Mouse (Mus musculus): Measurements from ENCODE around the gene Mrps21. TPM values are rescaled to one million over a fixed set of nuclear protein-coding genes. Genes with fewer than 3 reads are reported as not detected.
"Not testable (repeated sequence)": the region's sequence is repeated elsewhere in the genome, so short reads cannot be mapped to it uniquely, and the experiment has no call there.

Gene Mrps21
- polyA plus RNA-seq (2012; rRNA removed) = 172 and 274 TPM in 2 replicates

- DNase-seq = peak; percentile 95
- no peak for TF ChIP-seq CTCF (conservative IDR thresholded peaks at IDR 0.05; ENCODE audit: insufficient read depth, insufficient read length, low read depth, low read length)
- TF ChIP-seq POLR2A (IDR thresholded peaks at IDR 0.05; ENCODE audit: low read depth, low read length) = peak; percentile 86
Measured at GRCm38 (mm10) chr3:95871392-95871867, at the start of gene Mrps21. Mrps21 (minus strand) TSS chr3:95871519.

GRCm38 (mm10) chr3:95920532-95920931, 49.2 kb upstream of the Mrps21 start:
- H3K27ac ChIP-seq (ENCODE audit: insufficient read depth, low read depth, low read length); H3K27me3 ChIP-seq (replicated peaks; ENCODE audit: control insufficient read depth, insufficient read depth, low read length); H3K4me1 ChIP-seq (ENCODE audit: control insufficient read depth, insufficient read depth, low read length); DNase-seq; H3K4me3 ChIP-seq (ENCODE audit: insufficient read depth, low read depth, low read length); H3K36me3 ChIP-seq (ENCODE audit: control insufficient read depth, insufficient read depth, low read length): not testable (repeated sequence)
- 70% methylated on average over 2 of the region's 2 CpGs for WGBS

More at GRCm38 (mm10) chr3:95871392-95871867, at the start of gene Mrps21:
- H3K4me3 ChIP-seq (ENCODE audit: insufficient read depth, low read depth, low read length) = peak within 1 kb of the TSS; percentile 71
- H3K27me3 ChIP-seq (replicated peaks; ENCODE audit: control insufficient read depth, insufficient read depth, low read length) = no peaks in the 10 kb centered on the region
- H3K4me1 ChIP-seq (ENCODE audit: control insufficient read depth, insufficient read depth, low read length) = peaks cover 12% of the 10 kb centered on the region; the same call in 1 of the 2 replicates
- WGBS = under 1% methylated on average over 33 of the region's 33 CpGs
- no peaks in the 10 kb centered on the region; the same call in 1 of the 2 replicates for H3K36me3 ChIP-seq (ENCODE audit: control insufficient read depth, insufficient read depth, low read length)
- H3K27ac ChIP-seq (ENCODE audit: insufficient read depth, low read depth, low read length) = peak within 1 kb of the TSS; percentile 92

- Histone ChIP-seq H3K27ac (ENCODE audit: insufficient read depth, low read depth, low read length) (no peak overlapping the region), H3K4me1 (ENCODE audit: control insufficient read depth, insufficient read depth, low read length) (no peaks in the 10 kb centered on the region), H3K27me3 (replicated peaks; ENCODE audit: control insufficient read depth, insufficient read depth, low read length) (no peaks in the 10 kb centered on the region), H3K4me3 (ENCODE audit: insufficient read depth, low read depth, low read length) (no peak overlapping the region), H3K36me3 (ENCODE audit: control insufficient read depth, insufficient read depth, low read length) (no peaks in the 10 kb centered on the region)
- no peak for DNase-seq
- TF ChIP-seq CTCF (conservative IDR thresholded peaks at IDR 0.05; ENCODE audit: insufficient read depth, insufficient read length, low read depth, low read length) = no peak
- TF ChIP-seq POLR2A (IDR thresholded peaks at IDR 0.05; ENCODE audit: low read depth, low read length) = no peak
- WGBS = 74% methylated on average over 7 of the region's 7 CpGs
Measured at GRCm38 (mm10) chr3:95916760-95917159, 45.4 kb upstream of the Mrps21 start.

- no peaks in the 10 kb centered on the region for H3K36me3 ChIP-seq (ENCODE audit: control insufficient read depth, insufficient read depth, low read length)
- TF ChIP-seq CTCF (conservative IDR thresholded peaks at IDR 0.05; ENCODE audit: insufficient read depth, insufficient read length, low read depth, low read length) (no peak), POLR2A (IDR thresholded peaks at IDR 0.05; ENCODE audit: low read depth, low read length) (no peak)
- 93% methylated on average over 4 of the region's 4 CpGs for WGBS
Measured at GRCm38 (mm10) chr3:95914706-95915105, 43.4 kb upstream of the Mrps21 start.

DNA sequence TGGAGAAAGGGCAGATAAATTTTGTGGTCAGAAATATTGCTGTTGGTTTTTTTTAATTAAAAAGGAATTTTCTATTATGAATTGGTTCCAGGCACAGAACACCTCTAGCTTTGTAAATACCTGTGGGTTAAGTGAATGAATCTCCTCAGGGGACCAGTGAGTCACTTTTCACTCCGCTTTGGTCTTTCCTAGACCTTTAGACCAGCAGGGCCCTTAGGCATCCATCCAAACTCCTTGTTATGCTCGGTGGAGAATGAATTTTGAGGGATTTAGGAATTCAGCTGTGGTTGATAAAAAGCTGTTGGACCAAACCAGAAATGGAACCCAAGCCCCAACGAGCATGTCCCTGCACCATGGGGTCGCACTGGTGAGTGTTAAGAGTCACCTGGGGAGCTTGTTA, 36.3 kb upstream of the Mrps21 start:
- WGBS = 35% methylated on average over 4 of the region's 4 CpGs
- peak; percentile 36 for DNase-seq
- no peak for TF ChIP-seq POLR2A (IDR thresholded peaks at IDR 0.05; ENCODE audit: low read depth, low read length)
- TF ChIP-seq CTCF (conservative IDR thresholded peaks at IDR 0.05; ENCODE audit: insufficient read depth, insufficient read length, low read depth, low read length) = no peak
- H3K4me3 ChIP-seq (ENCODE audit: insufficient read depth, low read depth, low read length) = no peak overlapping the region
- H3K36me3 ChIP-seq (ENCODE audit: control insufficient read depth, insufficient read depth, low read length) = no peaks in the 10 kb centered on the region
- H3K27me3 ChIP-seq (replicated peaks; ENCODE audit: control insufficient read depth, insufficient read depth, low read length) = no peaks in the 10 kb centered on the region
- H3K27ac ChIP-seq (ENCODE audit: insufficient read depth, low read depth, low read length) = no peak overlapping the region
- peaks cover 15% of the 10 kb centered on the region for H3K4me1 ChIP-seq (ENCODE audit: control insufficient read depth, insufficient read depth, low read length)

More at GRCm38 (mm10) chr3:95914706-95915105, 43.4 kb upstream of the Mrps21 start:
- no peak for DNase-seq
- H3K4me3 ChIP-seq (ENCODE audit: insufficient read depth, low read depth, low read length) = no peak overlapping the region
- no peaks in the 10 kb centered on the region for H3K27me3 ChIP-seq (replicated peaks; ENCODE audit: control insufficient read depth, insufficient read depth, low read length)
- no peaks in the 10 kb centered on the region for H3K4me1 ChIP-seq (ENCODE audit: control insufficient read depth, insufficient read depth, low read length)
- no peak overlapping the region for H3K27ac ChIP-seq (ENCODE audit: insufficient read depth, low read depth, low read length)

- Histone ChIP-seq H3K36me3 (ENCODE audit: control insufficient read depth, insufficient read depth, low read length) (no peaks in the 10 kb centered on the region), H3K4me3 (ENCODE audit: insufficient read depth, low read depth, low read length) (no peak overlapping the region), H3K4me1 (ENCODE audit: control insufficient read depth, insufficient read depth, low read length) (peaks cover 15% of the 10 kb centered on the region), H3K27me3 (replicated peaks; ENCODE audit: control insufficient read depth, insufficient read depth, low read length) (no peaks in the 10 kb centered on the region), H3K27ac (ENCODE audit: insufficient read depth, low read depth, low read length) (no peak overlapping the region)
- TF ChIP-seq CTCF (conservative IDR thresholded peaks at IDR 0.05; ENCODE audit: insufficient read depth, insufficient read length, low read depth, low read length) (peak; percentile 91), POLR2A (IDR thresholded peaks at IDR 0.05; ENCODE audit: low read depth, low read length) (no peak)
- DNase-seq = peak; percentile 52
- WGBS = under 1% methylated on average over 12 of the region's 12 CpGs
Measured at GRCm38 (mm10) chr3:95906860-95907259, 35.5 kb upstream of the Mrps21 start.

GRCm38 (mm10) chr3:95905940-95906492, 34.7 kb upstream of the Mrps21 start:
- peak; percentile 71 for DNase-seq
- Histone ChIP-seq H3K4me3 (ENCODE audit: insufficient read depth, low read depth, low read length) (no peak overlapping the region), H3K36me3 (ENCODE audit: control insufficient read depth, insufficient read depth, low read length) (no peaks in the 10 kb centered on the region), H3K27ac (ENCODE audit: insufficient read depth, low read depth, low read length) (no peak overlapping the region), H3K4me1 (ENCODE audit: control insufficient read depth, insufficient read depth, low read length) (peaks cover 15% of the 10 kb centered on the region), H3K27me3 (replicated peaks; ENCODE audit: control insufficient read depth, insufficient read depth, low read length) (no peaks in the 10 kb centered on the region)
- WGBS = 2% methylated on average over 12 of the region's 12 CpGs
- TF ChIP-seq CTCF (conservative IDR thresholded peaks at IDR 0.05; ENCODE audit: insufficient read depth, insufficient read length, low read depth, low read length) = peak; percentile 69
- no peak for TF ChIP-seq POLR2A (IDR thresholded peaks at IDR 0.05; ENCODE audit: low read depth, low read length)
